Mouse (Mus musculus): ENCODE results near the gene Fxyd3.

GRCm38 (mm10) chr7:31115182-31115581 is 38.7 kb upstream of the Fxyd3 start, which contains the start of gene Hpn:
- no peak for TF ChIP-seq CEBPB (IDR thresholded peaks at IDR 0.05; ENCODE audit: insufficient read depth, poor library complexity, severe bottlenecking)
- TF ChIP-seq POLR2A (IDR thresholded peaks at IDR 0.05; ENCODE audit: insufficient read length, low read depth), result no peak
- no peak for TF ChIP-seq TCF12 (IDR thresholded peaks at IDR 0.05; ENCODE audit: insufficient read depth, poor library complexity, severe bottlenecking)
- no peak for TF ChIP-seq POLR2AphosphoS2 (IDR thresholded peaks at IDR 0.05; ENCODE audit: insufficient read length, low read depth)
- TF ChIP-seq USF1 (IDR thresholded peaks at IDR 0.05; ENCODE audit: low read depth), result no peak
- no peak for TF ChIP-seq MAX (IDR thresholded peaks at IDR 0.05; ENCODE audit: low read depth)
- no peak for TF ChIP-seq E2F4 (IDR thresholded peaks at IDR 0.05; ENCODE audit: insufficient read depth)
- TF ChIP-seq SRF (IDR thresholded peaks at IDR 0.05; ENCODE audit: control insufficient read depth, insufficient read length, low read depth), result no peak
- no peak for TF ChIP-seq MYOD1 (IDR thresholded peaks at IDR 0.05; ENCODE audit: control insufficient read depth in 1 of 3, insufficient read length in 2 of 3, low read depth in 2 of 3)
- no peak for TF ChIP-seq MYOG (IDR thresholded peaks at IDR 0.05; ENCODE audit: control insufficient read depth in 1 of 3, insufficient read depth in 1 of 3, insufficient read length in 2 of 3, low read depth in 2 of 3)
- no peak for TF ChIP-seq REST (IDR thresholded peaks at IDR 0.05; ENCODE audit: insufficient read depth, insufficient read length)
- TF ChIP-seq TCF3 (IDR thresholded peaks at IDR 0.05; ENCODE audit: insufficient read length, low read depth), result no peak
